In genomic region chr1:137221087-137222057, GRCm38 (mm10) we compare ENCODE assay signal across 9 mouse cellular contexts.
A peak's percentile ranks its signal among the peaks of the same experiment; 100 is the strongest.
DNase-seq lines count a peak whose midpoint lies in the region; ATAC-seq and TF ChIP-seq lines count a peak whose summit lies in the region.
"Had no signal": no experiment of that assay in that cellular context is flagged by ENCODE, and none has a peak within 500 bp of the region (broad histone marks: within the 10 kb centered on the region; RNA-seq: fewer than 3 reads in every experiment).

No protein-coding gene starts in this region.

- no peak overlapping the region for H3K27ac ChIP-seq in kidney, adult 2 months (ENCODE audit: insufficient read depth, low read depth, low read length)
- no peak overlapping the region for H3K27ac ChIP-seq in heart, embryonic 12.5 days (ENCODE audit: poor library complexity, severe bottlenecking)
- H3K27ac ChIP-seq in limb, embryonic 12.5 days: no peak overlapping the region
- no peak overlapping the region for H3K27ac ChIP-seq in neural tube, embryonic 15.5 days (replicated peaks)
- no peak overlapping the region for H3K27ac ChIP-seq in thymus, adult 2 months (ENCODE audit: control insufficient read depth, insufficient read depth, low read length)

- no peaks in the 10 kb centered on the region for H3K27me3 ChIP-seq in kidney, adult 2 months (replicated peaks; ENCODE audit: control insufficient read depth, insufficient read depth, low read length)
- 0 out of 2 replicates have a peak, but pooled peaks cover 11% of the 10 kb centered on the region for H3K27me3 ChIP-seq in heart, embryonic 12.5 days (replicated peaks)
- H3K27me3 ChIP-seq in limb, embryonic 12.5 days: peaks cover 30% of the 10 kb centered on the region
- H3K27me3 ChIP-seq in neural tube, embryonic 15.5 days (replicated peaks): 0 out of 2 replicates have a peak, but pooled peaks cover 2% of the 10 kb centered on the region
- no peaks in the 10 kb centered on the region for H3K27me3 ChIP-seq in thymus, adult 2 months (ENCODE audit: control insufficient read depth, insufficient read depth, low read length)

- WGBS in kidney, adult 2 months: 8% methylated on average over 25 of the region's 25 CpGs
- WGBS in heart, embryonic 12.5 days: 13% methylated on average over 25 of the region's 25 CpGs
- 14% methylated on average over 25 of the region's 25 CpGs for WGBS in limb, embryonic 12.5 days
- 11% methylated on average over 25 of the region's 25 CpGs for WGBS in neural tube, embryonic 15.5 days
- 21% methylated on average over 25 of the region's 25 CpGs for WGBS in thymus, adult 2 months

- H3K4me2 ChIP-seq in heart, embryonic 12.5 days: peak overlapping the region; percentile 77
- peak overlapping the region; percentile 50 for H3K4me2 ChIP-seq in limb, embryonic 12.5 days
- peak overlapping the region; percentile 69 for H3K4me2 ChIP-seq in neural tube, embryonic 15.5 days

- no peak for TF ChIP-seq CTCF in kidney, adult 2 months (conservative IDR thresholded peaks at IDR 0.05; ENCODE audit: insufficient read depth, insufficient read length, low read depth, low read length)
- no peak for TF ChIP-seq CTCF in thymus, adult 2 months (IDR thresholded peaks at IDR 0.05; ENCODE audit: borderline replicate concordance, control insufficient read depth, extremely low read depth, insufficient read depth, low read length, poor library complexity)

- H3K9ac ChIP-seq in heart, embryonic 12.5 days: peak overlapping the region; percentile 30; the same call in 1 of the 2 replicates
- no peak overlapping the region for H3K9ac ChIP-seq in limb, embryonic 12.5 days (replicated peaks)
- H3K9ac ChIP-seq in neural tube, embryonic 15.5 days (replicated peaks): peak overlapping the region; percentile 38

- 0 out of 2 replicates have a peak, but pooled peaks cover 2% of the 10 kb centered on the region for H3K4me1 ChIP-seq in kidney, adult 2 months (ENCODE audit: control insufficient read depth, insufficient read depth, low read length)
- H3K4me1 ChIP-seq in heart, embryonic 12.5 days (replicated peaks): peaks cover 5% of the 10 kb centered on the region
- peaks cover 21% of the 10 kb centered on the region for H3K4me1 ChIP-seq in limb, embryonic 12.5 days (replicated peaks)
- peaks cover 10% of the 10 kb centered on the region for H3K4me1 ChIP-seq in neural tube, embryonic 15.5 days
- peaks cover 12% of the 10 kb centered on the region for H3K4me1 ChIP-seq in thymus, adult 2 months (replicated peaks; ENCODE audit: control insufficient read depth, insufficient read depth, low read length)

- DNase-seq in kidney, adult 2 months: peak; percentile 16
- no peak for DNase-seq in kidney, adult 9 months
- peak; percentile 62 for DNase-seq in embryo, embryonic 10 days (ENCODE audit: low spot score)
- no peak for DNase-seq in thymus, adult 2 months
- no peak for DNase-seq in layer of hippocampus, adult 9-10 months (ENCODE audit: low spot score)

- no peak overlapping the region for H3K4me3 ChIP-seq in kidney, adult 2 months (ENCODE audit: insufficient read depth, low read depth, low read length)
- H3K4me3 ChIP-seq in heart, embryonic 12.5 days: peak overlapping the region; percentile 44
- H3K4me3 ChIP-seq in limb, embryonic 12.5 days (replicated peaks): peak overlapping the region; percentile 12; the same call in 1 of the 2 replicates
- peak overlapping the region; percentile 35 for H3K4me3 ChIP-seq in neural tube, embryonic 15.5 days (replicated peaks)
- H3K4me3 ChIP-seq in thymus, adult 2 months (ENCODE audit: control insufficient read depth, insufficient read depth, low read length): no peak overlapping the region

- no peak for TF ChIP-seq POLR2A in kidney, adult 2 months (IDR thresholded peaks at IDR 0.05; ENCODE audit: low read depth, low read length)
- TF ChIP-seq POLR2A in thymus, adult 2 months (IDR thresholded peaks at IDR 0.05; ENCODE audit: control insufficient read depth, extremely low read depth, insufficient read depth, low read length, poor library complexity): no peak

- ATAC-seq in heart, embryonic 12.5 days (ENCODE audit: insufficient number of reproducible peaks, low FRiP score): no peak
- no peak for ATAC-seq in limb, embryonic 12.5 days (ENCODE audit: insufficient number of reproducible peaks, insufficient read depth, low FRiP score, low TSS enrichment, low read depth)
- peak; percentile 37; the same call in 1 of the 2 replicates for ATAC-seq in neural tube, embryonic 15.5 days (ENCODE audit: low FRiP score)

- no peaks in the 10 kb centered on the region for H3K36me3 ChIP-seq in kidney, adult 2 months (ENCODE audit: control insufficient read depth, insufficient read depth, low read length)
- no peaks in the 10 kb centered on the region for H3K36me3 ChIP-seq in heart, embryonic 12.5 days
- no peaks in the 10 kb centered on the region for H3K36me3 ChIP-seq in limb, embryonic 12.5 days
- no peaks in the 10 kb centered on the region for H3K36me3 ChIP-seq in neural tube, embryonic 15.5 days
- no peaks in the 10 kb centered on the region for H3K36me3 ChIP-seq in thymus, adult 2 months (ENCODE audit: control insufficient read depth, insufficient read depth, low read length)
- H3K36me3 ChIP-seq: G1E had no signal

- no peaks in the 10 kb centered on the region for H3K9me3 ChIP-seq in heart, embryonic 12.5 days (replicated peaks)
- H3K9me3 ChIP-seq in limb, embryonic 12.5 days: no peaks in the 10 kb centered on the region
- H3K9me3 ChIP-seq in neural tube, embryonic 15.5 days (replicated peaks): no peaks in the 10 kb centered on the region

Comparison
In these comparisons a context has a peak if more than half of its experiments do, and no peak if none do; other contexts are left out.
1. DNase-seq: peak in kidney, adult 2 months (single experiment) and embryo, embryonic 10 days (single experiment); none in kidney, adult 9 months (single experiment), thymus, adult 2 months (single experiment) and layer of hippocampus, adult 9-10 months (single experiment).
2. H3K4me3 ChIP-seq: peak in heart, embryonic 12.5 days (single experiment), limb, embryonic 12.5 days (single experiment) and neural tube, embryonic 15.5 days (single experiment); none in kidney, adult 2 months (single experiment) and thymus, adult 2 months (single experiment).
3. Peak in every context shown above with its lines, with median percentiles within 50 percentile points of each other: H3K4me2 ChIP-seq.